Mouse (Mus musculus): ENCODE measurements around the gene Cbx4. TPM values are rescaled to one million over a fixed set of nuclear protein-coding genes. Genes with fewer than 3 reads are reported as not detected.

The Cbx4 gene
- total and polyA plus RNA-seq, 3 experiments: 4.7 to 12.3 (median 8.1) TPM

DNA sequence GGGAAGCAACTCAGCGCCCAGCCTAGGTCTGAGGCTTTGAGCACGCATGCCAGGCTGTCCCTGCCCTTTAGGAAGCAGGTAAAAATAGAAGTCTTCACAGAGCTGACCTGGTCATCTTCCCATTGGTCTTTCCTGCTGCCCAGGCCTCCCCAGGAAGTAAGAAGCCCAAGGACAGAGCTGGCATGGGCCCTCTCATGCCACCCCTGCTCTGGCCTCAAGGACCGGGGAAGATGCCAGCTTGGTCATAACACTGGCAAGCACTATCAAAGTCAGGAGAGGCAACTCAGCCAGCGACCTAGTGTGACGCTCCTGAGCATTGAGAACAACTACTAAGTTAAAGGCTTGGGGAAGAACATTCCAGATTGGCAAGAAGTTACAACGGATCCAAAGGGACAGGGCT, 38.5 kb upstream of the Cbx4 start:
- Histone ChIP-seq H3K9ac (ENCODE audit: low read depth, low read length) (no peak overlapping the region), H3K4me3 (no peak overlapping the region), H3K4me1 (ENCODE audit: control insufficient read depth, insufficient read depth, low read length) (peaks cover 13% of the 10 kb centered on the region), H3K79me2 (replicated peaks; ENCODE audit: control insufficient read depth, insufficient read depth, low read length) (no peaks in the 10 kb centered on the region), H3K36me3 (ENCODE audit: control insufficient read depth, insufficient read depth, low read length) (no peaks in the 10 kb centered on the region), H3K27ac (peak overlapping the region; percentile 54), H3K27me3 (ENCODE audit: control insufficient read depth, insufficient read depth, low read length) (no peaks in the 10 kb centered on the region)
- TF ChIP-seq POLR2A (IDR thresholded peaks at IDR 0.05; ENCODE audit: insufficient read depth, low read depth, low read length): no peak
- TF ChIP-seq EP300 (IDR thresholded peaks at IDR 0.05; ENCODE audit: insufficient read depth, low read depth, low read length): peak; percentile 74; the same call in 1 of the 2 replicates
- TF ChIP-seq CTCF (IDR thresholded peaks at IDR 0.05): peak; percentile 10
- peak; percentile 69 to 82 for DNase-seq
- intact Hi-C loops (cut with DNase I): loop anchor here (2.0 kb wide), 1 partner anchor 34 kb away; no protein-coding TSS in a partner anchor
- 58% methylated on average over 6 of the region's 6 CpGs for WGBS

DNA sequence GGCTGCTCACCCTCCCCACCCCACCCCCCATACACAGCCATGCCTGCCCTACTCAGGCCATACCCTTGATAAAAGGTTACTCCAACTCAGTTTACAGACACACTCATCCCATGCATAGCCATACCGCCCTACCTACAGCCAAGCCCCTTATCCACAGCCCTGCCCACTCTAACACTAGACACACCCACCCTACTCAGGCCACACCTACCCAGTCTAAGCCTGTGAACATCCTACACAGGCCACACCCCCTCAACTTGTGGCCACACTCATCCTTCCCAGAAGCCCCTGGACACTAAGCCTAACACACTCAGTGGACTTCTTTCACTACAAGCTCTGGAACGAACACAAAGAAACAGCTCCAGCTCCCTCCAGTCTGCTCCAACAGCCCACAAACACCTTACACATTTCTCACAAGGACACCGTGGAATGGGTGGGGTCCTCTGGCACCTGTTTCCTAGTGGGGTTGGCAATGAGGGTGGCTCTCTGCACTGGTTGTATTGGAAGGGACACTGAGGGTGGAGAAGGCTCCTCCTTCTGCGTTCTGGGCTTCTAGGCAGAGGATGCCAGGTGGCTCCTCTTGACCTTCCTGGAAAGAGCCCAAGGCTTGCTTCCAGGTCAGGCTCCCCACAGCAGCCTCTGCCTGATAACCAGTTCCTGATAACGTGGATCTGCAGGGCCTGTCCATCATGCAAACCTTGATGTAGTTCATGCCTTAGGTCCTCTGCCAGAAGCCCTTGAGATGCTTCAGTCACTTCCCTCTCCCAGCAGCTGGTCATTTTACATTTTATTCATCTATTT, 37.7 kb upstream of the Cbx4 start:
- H3K4me1 ChIP-seq (ENCODE audit: control insufficient read depth, insufficient read depth, low read length): peaks cover 13% of the 10 kb centered on the region
- H3K79me2 ChIP-seq (replicated peaks; ENCODE audit: control insufficient read depth, insufficient read depth, low read length): no peaks in the 10 kb centered on the region
- peak in 1 of 2 experiments; percentile 31 for DNase-seq
- WGBS: 61% methylated on average over 5 of the region's 5 CpGs
- H3K36me3 ChIP-seq (ENCODE audit: control insufficient read depth, insufficient read depth, low read length): no peaks in the 10 kb centered on the region
- H3K27ac ChIP-seq: peak overlapping the region; percentile 54
- no peaks in the 10 kb centered on the region for H3K27me3 ChIP-seq (ENCODE audit: control insufficient read depth, insufficient read depth, low read length)
- no peak overlapping the region for H3K9ac ChIP-seq (ENCODE audit: low read depth, low read length)
- no peak for TF ChIP-seq CTCF (IDR thresholded peaks at IDR 0.05)
- no peak for TF ChIP-seq EP300 (IDR thresholded peaks at IDR 0.05; ENCODE audit: insufficient read depth, low read depth, low read length)
- no peak for TF ChIP-seq POLR2A (IDR thresholded peaks at IDR 0.05; ENCODE audit: insufficient read depth, low read depth, low read length)
- H3K4me3 ChIP-seq: no peak overlapping the region
- intact Hi-C loops (cut with DNase I): loop anchor here (2.0 kb wide), 1 partner anchor 33 kb away; no protein-coding TSS in a partner anchor

DNA sequence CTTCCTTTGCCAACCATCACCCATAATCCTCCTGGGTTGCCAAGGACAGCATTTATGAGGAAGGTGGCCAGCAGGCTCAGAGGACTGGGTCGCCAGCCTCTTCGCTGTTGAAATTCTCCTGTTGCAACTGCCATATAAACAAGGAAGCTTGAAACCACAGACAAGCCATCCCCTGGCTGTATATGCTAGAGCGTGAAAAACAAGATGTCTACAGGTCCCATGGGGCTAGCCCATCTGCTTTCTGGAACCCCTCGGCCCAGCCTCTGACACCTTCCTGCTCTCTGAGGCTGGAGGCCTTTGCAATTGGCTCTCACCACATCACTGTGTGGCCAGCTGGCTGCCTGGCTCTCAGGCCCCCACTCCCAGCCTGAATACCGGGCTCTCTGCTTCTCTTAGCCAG, 36.4 kb upstream of the Cbx4 start:
- peaks cover 11% of the 10 kb centered on the region for H3K4me1 ChIP-seq (ENCODE audit: control insufficient read depth, insufficient read depth, low read length)
- WGBS: 86% methylated on average over 5 of the region's 5 CpGs

DNA sequence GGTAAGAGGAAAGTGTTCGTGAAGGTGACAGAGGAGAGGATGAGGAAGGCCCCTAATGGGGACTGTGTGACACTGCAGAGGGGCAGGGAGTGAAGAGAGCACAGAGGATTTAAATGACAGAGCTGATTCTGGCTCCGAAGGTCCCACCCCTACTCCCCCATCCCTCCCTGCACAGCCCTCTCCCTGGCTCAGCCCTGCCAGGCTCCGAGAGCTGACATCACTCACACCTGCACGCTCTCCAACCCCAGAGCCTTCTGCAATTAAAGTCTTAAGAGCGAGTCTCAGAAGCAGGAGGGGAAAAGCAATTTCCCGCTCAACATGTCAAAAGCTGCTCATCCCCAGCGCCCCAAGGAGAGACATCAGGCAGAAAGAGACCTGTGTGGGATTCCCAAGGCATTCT, 32.9 kb upstream of the Cbx4 start:
- WGBS: 72% methylated on average over 7 of the region's 7 CpGs
- Histone ChIP-seq H3K27me3 (ENCODE audit: control insufficient read depth, insufficient read depth, low read length) (no peaks in the 10 kb centered on the region), H3K79me2 (replicated peaks; ENCODE audit: control insufficient read depth, insufficient read depth, low read length) (no peaks in the 10 kb centered on the region), H3K36me3 (ENCODE audit: control insufficient read depth, insufficient read depth, low read length) (no peaks in the 10 kb centered on the region), H3K27ac (no peak overlapping the region), H3K4me3 (no peak overlapping the region), H3K9ac (ENCODE audit: low read depth, low read length) (no peak overlapping the region), H3K4me1 (ENCODE audit: control insufficient read depth, insufficient read depth, low read length) (no peaks in the 10 kb centered on the region)
- DNase-seq: no peak
- intact Hi-C loops (cut with DNase I): no loop called here
- TF ChIP-seq POLR2A (IDR thresholded peaks at IDR 0.05; ENCODE audit: insufficient read depth, low read depth, low read length) (no peak), EP300 (IDR thresholded peaks at IDR 0.05; ENCODE audit: insufficient read depth, low read depth, low read length) (no peak), CTCF (IDR thresholded peaks at IDR 0.05) (no peak)

More for the DNA sequence above, 36.4 kb upstream of the Cbx4 start:
- no peak overlapping the region for H3K27ac ChIP-seq
- DNase-seq: no peak
- no peak overlapping the region for H3K4me3 ChIP-seq
- H3K79me2 ChIP-seq (replicated peaks; ENCODE audit: control insufficient read depth, insufficient read depth, low read length): no peaks in the 10 kb centered on the region
- H3K9ac ChIP-seq (ENCODE audit: low read depth, low read length): no peak overlapping the region
- no peaks in the 10 kb centered on the region for H3K27me3 ChIP-seq (ENCODE audit: control insufficient read depth, insufficient read depth, low read length)
- no peaks in the 10 kb centered on the region for H3K36me3 ChIP-seq (ENCODE audit: control insufficient read depth, insufficient read depth, low read length)
- TF ChIP-seq EP300 (IDR thresholded peaks at IDR 0.05; ENCODE audit: insufficient read depth, low read depth, low read length): no peak
- intact Hi-C loops (cut with DNase I): no loop called here

DNA sequence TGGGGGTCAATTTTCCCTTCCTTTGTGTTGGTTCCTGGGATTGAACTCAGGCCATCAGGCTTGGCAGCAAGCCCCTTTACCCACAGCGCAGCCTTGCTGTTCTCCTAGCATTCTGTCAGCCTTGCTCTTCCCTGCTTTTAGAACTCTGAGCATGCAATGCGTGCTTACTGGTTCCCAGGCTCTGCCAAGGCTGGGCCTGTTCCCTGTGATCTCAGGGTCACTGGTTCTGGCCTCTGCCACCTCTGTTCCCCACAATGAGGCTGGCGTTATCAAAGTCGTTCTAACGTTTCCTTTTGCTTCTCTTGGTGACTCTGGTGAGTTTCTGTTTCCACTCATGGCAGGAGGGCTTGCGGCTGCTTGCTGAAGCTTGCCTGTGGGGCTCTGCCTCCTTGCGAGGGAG, 31.9 kb upstream of the Cbx4 start:
- WGBS: 65% methylated on average over 7 of the region's 7 CpGs
- Histone ChIP-seq H3K36me3 (ENCODE audit: control insufficient read depth, insufficient read depth, low read length) (no peaks in the 10 kb centered on the region), H3K9ac (ENCODE audit: low read depth, low read length) (no peak overlapping the region), H3K27me3 (ENCODE audit: control insufficient read depth, insufficient read depth, low read length) (no peaks in the 10 kb centered on the region), H3K79me2 (replicated peaks; ENCODE audit: control insufficient read depth, insufficient read depth, low read length) (no peaks in the 10 kb centered on the region), H3K4me1 (ENCODE audit: control insufficient read depth, insufficient read depth, low read length) (no peaks in the 10 kb centered on the region), H3K27ac (no peak overlapping the region), H3K4me3 (no peak overlapping the region)
- DNase-seq: no peak
- intact Hi-C loops (cut with DNase I): no loop called here
- no peak for TF ChIP-seq EP300 (IDR thresholded peaks at IDR 0.05; ENCODE audit: insufficient read depth, low read depth, low read length)
- no peak for TF ChIP-seq CTCF (IDR thresholded peaks at IDR 0.05)
- TF ChIP-seq POLR2A (IDR thresholded peaks at IDR 0.05; ENCODE audit: insufficient read depth, low read depth, low read length): no peak

DNA sequence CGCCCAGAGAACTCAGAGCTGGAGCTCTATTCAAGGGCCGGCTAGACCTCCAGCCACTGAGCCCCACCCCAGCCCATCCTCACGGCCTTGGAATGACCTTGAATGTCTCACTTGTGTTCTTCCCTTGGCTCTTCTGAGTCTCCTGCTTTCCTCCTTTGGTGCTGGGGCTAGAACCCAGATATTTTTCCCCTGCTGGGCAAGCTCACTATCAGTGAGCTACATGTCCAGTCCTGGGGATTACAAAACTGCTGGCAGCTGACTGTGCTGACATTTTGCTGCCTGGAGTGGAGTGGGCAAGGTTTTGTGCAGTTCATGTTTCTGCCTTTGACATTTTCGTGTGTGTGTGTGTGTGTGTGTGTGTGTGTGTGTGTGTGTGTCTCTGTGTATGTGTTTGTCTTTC, 31.0 kb upstream of the Cbx4 start:
- Histone ChIP-seq H3K79me2 (replicated peaks; ENCODE audit: control insufficient read depth, insufficient read depth, low read length) (no peaks in the 10 kb centered on the region), H3K4me3 (no peak overlapping the region), H3K36me3 (ENCODE audit: control insufficient read depth, insufficient read depth, low read length) (no peaks in the 10 kb centered on the region), H3K9ac (ENCODE audit: low read depth, low read length) (no peak overlapping the region), H3K27ac (no peak overlapping the region), H3K4me1 (ENCODE audit: control insufficient read depth, insufficient read depth, low read length) (no peaks in the 10 kb centered on the region), H3K27me3 (ENCODE audit: control insufficient read depth, insufficient read depth, low read length) (no peaks in the 10 kb centered on the region)
- no peak for DNase-seq
- intact Hi-C loops (cut with DNase I): no loop called here
- 70% methylated on average over 4 of the region's 4 CpGs for WGBS
- no peak for TF ChIP-seq CTCF (IDR thresholded peaks at IDR 0.05)
- no peak for TF ChIP-seq EP300 (IDR thresholded peaks at IDR 0.05; ENCODE audit: insufficient read depth, low read depth, low read length)
- no peak for TF ChIP-seq POLR2A (IDR thresholded peaks at IDR 0.05; ENCODE audit: insufficient read depth, low read depth, low read length)
